Comparison of ENCODE assay signal across 9 mouse cellular contexts in the genomic region with DNA sequence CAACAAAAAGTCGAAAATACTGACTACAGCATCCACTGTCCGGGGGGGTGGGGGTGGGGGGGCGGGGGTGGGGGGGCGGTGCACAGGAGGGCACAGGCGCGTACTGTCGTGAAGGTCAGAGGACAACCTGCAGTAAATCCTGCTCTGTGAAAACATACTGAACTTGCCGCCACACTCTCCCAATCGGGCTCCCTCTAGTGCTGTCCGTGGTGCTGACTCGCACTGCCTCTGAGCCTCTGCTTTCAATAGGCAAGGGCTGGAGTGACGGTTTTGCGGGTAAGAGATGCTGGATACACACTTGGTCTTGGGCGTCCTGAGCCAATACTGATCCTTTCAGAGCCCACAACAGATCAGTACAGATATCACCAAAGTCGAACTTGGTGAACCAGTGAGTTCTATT. TPM values are rescaled to one million over a fixed set of nuclear protein-coding genes. Genes with fewer than 3 reads are reported as not detected.
DNase-seq lines count a peak whose midpoint lies in the region; ATAC-seq and TF ChIP-seq lines count a peak whose summit lies in the region.
"Had no signal": no experiment of that assay in that cellular context is flagged by ENCODE, and none has a peak within 500 bp of the region (broad histone marks: within the 10 kb centered on the region; RNA-seq: fewer than 3 reads in every experiment).

No protein-coding gene starts in this region.

- intact Hi-C loops in gastrocnemius, adult 2 months (cut with DNase I): no loop called here

- H3K27me3 ChIP-seq in neural tube, embryonic 15.5 days (replicated peaks): no peaks in the 10 kb centered on the region
- H3K27me3 ChIP-seq: lung, embryonic 15.5 days had no signal

- H3K27ac ChIP-seq in neural tube, embryonic 15.5 days (replicated peaks): no peak overlapping the region
- no peak overlapping the region for H3K27ac ChIP-seq in gastrocnemius, adult 2 months
- H3K27ac ChIP-seq: lung, embryonic 15.5 days had no signal

- H3K4me1 ChIP-seq in neural tube, embryonic 15.5 days: peaks cover 4% of the 10 kb centered on the region

- WGBS in neural tube, embryonic 15.5 days: 7% methylated on average over 11 of the region's 15 CpGs

- H3K9me3 ChIP-seq in neural tube, embryonic 15.5 days (replicated peaks): no peaks in the 10 kb centered on the region
- H3K9me3 ChIP-seq: lung, embryonic 15.5 days had no signal

- no peak overlapping the region for H3K4me2 ChIP-seq in neural tube, embryonic 15.5 days
- H3K4me2 ChIP-seq: lung, embryonic 15.5 days had no signal

- peak; percentile 71 for DNase-seq in neural tube, embryonic 10.5 days (ENCODE audit: extremely low spot score, low spot score)
- peak; percentile 42 for DNase-seq in adrenal gland, adult 8-10 months
- peak; percentile 69 for DNase-seq in gastrocnemius, adult 2 months
- DNase-seq in kidney, postnatal 14 days: peak; percentile 77
- DNase-seq in thymus, postnatal 4 days: peak; percentile 90

- no peak overlapping the region for H3K9ac ChIP-seq in neural tube, embryonic 15.5 days (replicated peaks)
- H3K9ac ChIP-seq: lung, embryonic 15.5 days had no signal

- TF ChIP-seq CTCF in gastrocnemius, adult 2 months (IDR thresholded peaks at IDR 0.05): no peak

- ATAC-seq in neural tube, embryonic 15.5 days (ENCODE audit: low FRiP score): no peak
- ATAC-seq in monocyte, adult 5-6 weeks (replicated peaks; ENCODE audit: insufficient number of reproducible peaks, low FRiP score, low TSS enrichment, poor library complexity, severe bottlenecking): 0 out of 2 replicates have a peak, but pooled peaks have one; percentile 35
- no peak for ATAC-seq in erythroid progenitor cell, adult 5-6 weeks (replicated peaks; ENCODE audit: low FRiP score, poor library complexity, severe bottlenecking)

- no peak overlapping the region for H3K4me3 ChIP-seq in neural tube, embryonic 15.5 days (replicated peaks)
- no peak overlapping the region for H3K4me3 ChIP-seq in gastrocnemius, adult 2 months
- H3K4me3 ChIP-seq: lung, embryonic 15.5 days had no signal

- H3K36me3 ChIP-seq in neural tube, embryonic 15.5 days: no peaks in the 10 kb centered on the region
- H3K36me3 ChIP-seq: lung, embryonic 15.5 days had no signal

RNA-seq across cellular contexts. Expression of gene Eid2, which starts 3.9 kb away (rescaled TPM):
- polyA plus RNA-seq in neural tube, embryonic 15.5 days (2015; fragmentation: Nextera tagmentation; extraction: Ambion mirVana): 6.9 and 18.2 TPM in 2 replicates
- 10 to 100 TPM; 22.6 to 28.2 (median 24.6) TPM for total RNA-seq in adrenal gland, adult 8-10 months (2022)
- total RNA-seq in gastrocnemius, adult 2 months (2021): 1 to 10 TPM; 6.4 to 6.8 TPM
- 0.29 to 0.39 TPM in 2 of 3 replicates, not detected in the other for total RNA-seq in monocyte, adult 5-6 weeks (2017)
- 10.1 TPM in 1 of 2 replicates, not detected in the other for total RNA-seq in erythroid progenitor cell, adult 5-6 weeks (2015; ENCODE audit: low replicate concordance)
- total RNA-seq in erythroid progenitor cell, adult 5-6 weeks (2017; ENCODE audit: low replicate concordance): 3.3 TPM in 1 of 2 replicates, not detected in the other

RNA-seq across cellular contexts. Expression of gene Eid2b, which starts 13.8 kb away (rescaled TPM):
- 33.5 and 37.7 TPM in 2 replicates for polyA plus RNA-seq in neural tube, embryonic 15.5 days (2015; fragmentation: Nextera tagmentation; extraction: Ambion mirVana)
- 10 to 100 TPM; 17.2 to 19.9 (median 18.7) TPM for total RNA-seq in adrenal gland, adult 8-10 months (2022)
- 1 to 10 TPM; 5.0 to 7.8 TPM for total RNA-seq in gastrocnemius, adult 2 months (2021)
- total RNA-seq in monocyte, adult 5-6 weeks (2017): 6.0 to 10.2 TPM (median 7.5 TPM) in 3 replicates
- total RNA-seq in erythroid progenitor cell, adult 5-6 weeks (2015; ENCODE audit: low replicate concordance): 5.4 TPM in 1 of 2 replicates, not detected in the other
- 2.1 TPM in 1 of 2 replicates, not detected in the other for total RNA-seq in erythroid progenitor cell, adult 5-6 weeks (2017; ENCODE audit: low replicate concordance)

RNA-seq across cellular contexts. Expression of gene Selenov, which starts 27.2 kb away (rescaled TPM):
- polyA plus RNA-seq in neural tube, embryonic 15.5 days (2015; fragmentation: Nextera tagmentation; extraction: Ambion mirVana): 1.8 and 2.4 TPM in 2 replicates
- under 1 TPM in 1 of 4 experiments, not detected in 3; 0.28 TPM for total RNA-seq in adrenal gland, adult 8-10 months (2022)
- not detected for total RNA-seq in gastrocnemius, adult 2 months (2021)
- not detected in 3 replicates for total RNA-seq in monocyte, adult 5-6 weeks (2017)
- not detected in 2 replicates for total RNA-seq in erythroid progenitor cell, adult 5-6 weeks (2015; ENCODE audit: low replicate concordance)
- total RNA-seq in erythroid progenitor cell, adult 5-6 weeks (2017; ENCODE audit: low replicate concordance): not detected in 2 replicates
- polyA plus RNA-seq: lung, embryonic 15.5 days had no signal

RNA-seq across cellular contexts. Expression of gene Dll3, which starts 38.3 kb away (rescaled TPM):
- polyA plus RNA-seq in neural tube, embryonic 15.5 days (2015; fragmentation: Nextera tagmentation; extraction: Ambion mirVana): 18.6 and 19.8 TPM in 2 replicates
- total RNA-seq in adrenal gland, adult 8-10 months (2022): under 1 TPM; 0.14 to 0.62 (median 0.40) TPM
- total RNA-seq in gastrocnemius, adult 2 months (2021): not detected
- not detected in 3 replicates for total RNA-seq in monocyte, adult 5-6 weeks (2017)
- not detected in 2 replicates for total RNA-seq in erythroid progenitor cell, adult 5-6 weeks (2015; ENCODE audit: low replicate concordance)
- not detected in 2 replicates for total RNA-seq in erythroid progenitor cell, adult 5-6 weeks (2017; ENCODE audit: low replicate concordance)

RNA-seq across cellular contexts. Expression of gene Timm50, which starts 48.1 kb away (rescaled TPM):
- polyA plus RNA-seq in neural tube, embryonic 15.5 days (2015; fragmentation: Nextera tagmentation; extraction: Ambion mirVana): 125 and 136 TPM in 2 replicates
- 10 to 100 TPM; 68.5 to 83.7 (median 71.2) TPM for total RNA-seq in adrenal gland, adult 8-10 months (2022)
- 10 to 100 TPM; 38.2 to 49.3 TPM for total RNA-seq in gastrocnemius, adult 2 months (2021)
- total RNA-seq in monocyte, adult 5-6 weeks (2017): 12.4 to 37.0 TPM (median 19.8 TPM) in 3 replicates
- total RNA-seq in erythroid progenitor cell, adult 5-6 weeks (2015; ENCODE audit: low replicate concordance): 15.9 and 16.3 TPM in 2 replicates
- 7.8 and 12.7 TPM in 2 replicates for total RNA-seq in erythroid progenitor cell, adult 5-6 weeks (2017; ENCODE audit: low replicate concordance)
